Mouse (Mus musculus): ENCODE results near the gene Sprr2d. TPM values are rescaled to one million over a fixed set of nuclear protein-coding genes. Genes with fewer than 3 reads are reported as not detected.

The Sprr2d gene
- not detected for polyA plus RNA-seq (2017; shearing (Covaris generic))

DNA sequence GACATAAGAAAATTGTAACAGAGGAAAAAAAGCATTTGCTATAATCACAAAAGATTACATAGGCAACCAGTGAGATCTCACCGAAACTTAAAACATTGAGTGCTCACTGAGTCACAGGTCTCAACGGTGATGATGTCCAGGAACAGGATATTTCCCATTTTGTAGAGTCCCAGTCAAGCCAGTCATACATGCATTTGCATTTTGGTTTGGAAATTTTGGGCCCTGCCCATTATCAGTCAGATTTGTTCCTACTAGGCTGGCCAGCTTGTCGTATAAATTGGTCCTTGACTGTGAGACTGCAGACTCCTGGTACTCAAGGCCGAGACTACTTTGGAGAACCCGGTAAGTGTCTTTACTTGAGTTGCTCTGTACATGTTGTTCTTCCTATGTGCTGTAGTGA, at the start of gene Sprr2d:
Sprr2d (plus strand) TSS at position 301 of the 400 bp plus-strand sequence.

DNA sequence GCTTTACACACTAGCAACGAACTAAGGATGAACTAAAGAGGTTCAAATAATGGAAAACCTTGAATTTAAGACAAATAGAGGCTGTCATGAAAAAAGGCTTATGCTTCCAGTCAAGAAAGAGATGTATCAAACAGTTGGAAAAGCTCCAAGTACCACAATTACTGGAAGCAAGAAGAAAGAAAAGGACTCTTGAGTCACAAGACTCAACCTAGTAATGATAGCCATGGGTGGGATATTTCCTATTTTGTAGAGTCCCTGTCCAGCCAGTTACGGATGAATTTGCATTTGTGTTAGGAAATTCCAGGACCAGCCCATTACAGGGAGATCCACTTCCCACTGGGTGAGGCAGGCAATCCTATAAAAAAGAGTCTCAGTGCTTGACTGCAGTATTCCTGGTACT, 22.6 kb upstream of the Sprr2d start, which contains the start of gene Sprr2b:
Sprr2b (plus strand) TSS at position 301 of the 400 bp plus-strand sequence.

DNA sequence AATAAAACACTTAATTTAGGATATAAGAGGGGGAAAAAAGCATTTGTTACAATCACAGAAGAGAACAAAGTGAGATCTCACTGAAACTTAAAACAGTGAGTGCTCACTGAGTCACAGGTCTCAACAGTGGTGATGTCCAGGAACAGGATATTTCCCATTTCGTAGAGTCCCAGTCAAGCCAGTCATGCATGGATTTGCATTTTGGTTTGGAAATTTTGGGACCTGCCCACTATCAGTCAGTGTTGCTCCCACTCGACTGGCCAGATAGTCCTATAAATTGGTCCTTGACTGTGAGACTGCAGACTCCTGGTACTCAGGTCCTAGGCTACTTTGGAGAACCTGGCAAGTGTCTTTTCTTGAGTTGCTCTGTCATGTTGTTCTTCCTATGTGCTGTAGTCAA, 12.9 kb downstream of the Sprr2d start, which contains the start of gene Sprr2e:
Sprr2e (plus strand) TSS at position 301 of the 400 bp plus-strand sequence.

DNA sequence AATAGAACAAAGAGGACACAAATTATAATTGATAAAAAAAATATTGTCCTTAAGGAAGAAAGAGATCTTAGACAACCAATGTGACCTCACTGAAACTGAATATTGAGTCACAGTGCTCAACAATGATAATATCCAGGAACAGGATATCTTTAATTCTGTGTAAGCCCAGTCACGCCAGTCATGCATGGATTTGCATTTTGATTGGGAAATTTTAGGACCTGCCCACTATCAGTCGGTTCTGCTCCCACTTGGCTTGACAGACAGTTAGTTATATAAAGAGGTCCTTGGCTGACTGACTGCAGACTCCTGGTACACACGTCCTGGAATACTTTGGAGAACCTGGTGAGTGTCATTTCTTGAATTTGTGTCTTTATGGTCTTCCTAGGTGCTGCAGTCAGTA, 25.9 kb downstream of the Sprr2d start, which contains the start of gene Sprr2f:
Sprr2f (plus strand) TSS at position 301 of the 400 bp plus-strand sequence.

DNA sequence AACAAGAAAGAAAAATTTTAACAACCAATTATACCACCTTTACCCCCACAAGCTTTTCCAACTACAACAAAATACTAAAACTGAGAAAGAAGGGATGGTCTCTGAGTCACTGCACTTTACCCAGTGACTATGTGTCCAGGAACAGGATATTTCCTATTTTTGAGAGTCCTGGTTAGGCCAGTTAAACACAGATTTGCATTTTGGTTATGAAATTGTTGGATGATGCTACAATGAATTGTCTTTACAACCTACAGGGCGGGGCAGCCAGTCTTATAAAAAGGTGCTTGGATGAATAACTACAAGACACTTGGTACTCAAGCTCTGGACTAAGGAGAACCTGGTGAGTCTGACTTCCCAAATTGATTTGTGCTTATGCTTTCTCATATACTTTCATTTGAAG, 46.4 kb downstream of the Sprr2d start, which contains the start of gene Sprr2h:
Sprr2h (plus strand) TSS at position 301 of the 400 bp plus-strand sequence.

Other genes with a start within 250 kb of the Sprr2d start
- gene Prr9, start 215.2 kb upstream of the Sprr2d start, polyA plus RNA-seq (2017; shearing (Covaris generic)) = not detected
- not detected for gene Lelp1, start 196.4 kb upstream of the Sprr2d start, polyA plus RNA-seq (2017; shearing (Covaris generic))
- gene Sprr2a1, start 123.3 kb upstream of the Sprr2d start, polyA plus RNA-seq (2017; shearing (Covaris generic)) = not detected
- gene Sprr2a2, start 123.2 kb upstream of the Sprr2d start, polyA plus RNA-seq (2017; shearing (Covaris generic)) = not detected
- gene Sprr2a3, start 53.7 kb upstream of the Sprr2d start, polyA plus RNA-seq (2017; shearing (Covaris generic)) = not detected
- not detected for gene Sprr2b, start 22.5 kb upstream of the Sprr2d start, polyA plus RNA-seq (2017; shearing (Covaris generic))
- gene Sprr2e, start 13.0 kb downstream of the Sprr2d start, polyA plus RNA-seq (2017; shearing (Covaris generic)) = not detected
- gene Sprr2f, start 26.0 kb downstream of the Sprr2d start, polyA plus RNA-seq (2017; shearing (Covaris generic)) = not detected
- gene Sprr2h, start 46.5 kb downstream of the Sprr2d start, polyA plus RNA-seq (2017; shearing (Covaris generic)) = not detected
- not detected for gene Sprr2i, start 68.9 kb downstream of the Sprr2d start, polyA plus RNA-seq (2017; shearing (Covaris generic))
- gene Sprr2j-ps, start 78.9 kb downstream of the Sprr2d start, polyA plus RNA-seq (2017; shearing (Covaris generic)) = not detected
- 14.5 TPM for gene Gm9774, start 90.3 kb downstream of the Sprr2d start, polyA plus RNA-seq (2017; shearing (Covaris generic))
- not detected for gene Sprr2k, start 93.4 kb downstream of the Sprr2d start, polyA plus RNA-seq (2017; shearing (Covaris generic))
- gene Sprr1b, start 99.6 kb downstream of the Sprr2d start, polyA plus RNA-seq (2017; shearing (Covaris generic)) = not detected
- not detected for gene Sprr3, start 119.6 kb downstream of the Sprr2d start, polyA plus RNA-seq (2017; shearing (Covaris generic))
- not detected for gene Sprr1a, start 146.8 kb downstream of the Sprr2d start, polyA plus RNA-seq (2017; shearing (Covaris generic))
- gene Sprr4, start 161.4 kb downstream of the Sprr2d start, polyA plus RNA-seq (2017; shearing (Covaris generic)) = not detected
- gene 2310046K23Rik, start 195.4 kb downstream of the Sprr2d start, polyA plus RNA-seq (2017; shearing (Covaris generic)) = not detected
- gene Ivl, start 234.6 kb downstream of the Sprr2d start, polyA plus RNA-seq (2017; shearing (Covaris generic)) = not detected
- not detected for gene Smcp, start 249.9 kb downstream of the Sprr2d start, polyA plus RNA-seq (2017; shearing (Covaris generic))

Data from naive thymus-derived CD4-positive, alpha-beta T cell, adult 5 months (primary cell).